Mouse (Mus musculus): ENCODE measurements around the gene Atp5l. TPM values are rescaled to one million over a fixed set of nuclear protein-coding genes. Genes with fewer than 3 reads are reported as not detected.

The Atp5l gene
- polyA plus RNA-seq, 1 experiment from 2014 or later: 555 TPM

DNA sequence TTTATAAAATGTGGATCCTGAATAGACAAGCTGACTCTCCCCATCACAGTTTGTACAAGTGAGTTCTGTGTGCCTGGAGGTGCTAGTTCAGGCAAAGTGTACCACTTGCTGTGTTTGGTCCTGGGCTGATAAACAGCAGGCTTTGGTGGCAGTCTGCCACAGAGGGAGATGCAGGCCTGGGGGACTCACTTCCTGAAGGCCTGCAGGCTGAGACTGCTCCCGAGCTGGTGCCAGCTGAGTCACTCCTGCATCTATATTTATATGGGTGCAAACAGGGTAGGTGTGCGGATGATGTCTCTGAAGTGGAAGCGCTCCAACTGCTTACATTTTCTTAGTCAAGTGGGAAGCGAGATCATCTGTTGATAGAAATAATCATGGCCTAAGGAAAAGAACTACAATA, 14.9 kb downstream of the Atp5l start:
- WGBS: 84% methylated on average over 4 of the region's 4 CpGs
- H3K4me3 ChIP-seq (ENCODE audit: low read depth, low read length): no peak overlapping the region
- no peak overlapping the region for H3K4me2 ChIP-seq (ENCODE audit: low read depth)
- no peaks in the 10 kb centered on the region for H3K27me3 ChIP-seq (ENCODE audit: control insufficient read depth, insufficient read depth, low read length)
- ATAC-seq (ENCODE audit: insufficient read depth, low FRiP score, low TSS enrichment): no peak
- H3K4me1 ChIP-seq (ENCODE audit: control insufficient read depth, insufficient read depth, low read length): no peaks in the 10 kb centered on the region
- H3K9ac ChIP-seq (ENCODE audit: low read length): no peak overlapping the region
- H3K27ac ChIP-seq (ENCODE audit: low read depth, low read length): no peak overlapping the region
- H3K36me3 ChIP-seq (ENCODE audit: control insufficient read depth, insufficient read depth, low read length): no peaks in the 10 kb centered on the region
- no peak for DNase-seq (ENCODE audit: low spot score)
- H3K9me3 ChIP-seq (ENCODE audit: control insufficient read depth, low read length): no peaks in the 10 kb centered on the region

DNA sequence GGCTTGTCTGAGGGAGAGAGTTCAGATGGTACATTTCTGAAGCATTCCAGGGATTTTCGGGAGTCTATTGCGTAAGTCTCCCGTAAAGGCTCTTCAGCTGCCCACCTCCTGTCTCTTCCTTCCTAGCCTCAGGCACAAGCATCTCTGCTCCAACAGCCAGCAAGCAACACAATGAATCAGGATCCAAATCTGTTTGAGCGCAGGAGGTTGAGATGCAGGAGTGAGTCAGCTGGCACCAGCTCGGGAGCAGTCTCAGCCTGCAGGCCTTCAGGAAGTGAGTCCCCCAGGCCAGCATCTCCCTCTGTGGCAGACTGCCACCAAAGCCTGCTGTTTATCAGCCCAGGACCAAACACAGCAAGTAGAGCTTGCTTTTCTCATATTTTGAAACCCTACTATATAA, 15.6 kb downstream of the Atp5l start:
- Histone ChIP-seq H3K27me3 (ENCODE audit: control insufficient read depth, insufficient read depth, low read length) (no peaks in the 10 kb centered on the region), H3K4me2 (ENCODE audit: low read depth) (no peak overlapping the region), H3K9me3 (ENCODE audit: control insufficient read depth, low read length) (no peaks in the 10 kb centered on the region), H3K9ac (ENCODE audit: low read length) (no peak overlapping the region), H3K27ac (ENCODE audit: low read depth, low read length) (no peak overlapping the region), H3K4me3 (ENCODE audit: low read depth, low read length) (no peak overlapping the region), H3K4me1 (ENCODE audit: control insufficient read depth, insufficient read depth, low read length) (no peaks in the 10 kb centered on the region), H3K36me3 (ENCODE audit: control insufficient read depth, insufficient read depth, low read length) (no peaks in the 10 kb centered on the region)
- 85% methylated on average over 5 of the region's 5 CpGs for WGBS
- ATAC-seq (ENCODE audit: insufficient read depth, low FRiP score, low TSS enrichment): no peak
- no peak for DNase-seq (ENCODE audit: low spot score)

DNA sequence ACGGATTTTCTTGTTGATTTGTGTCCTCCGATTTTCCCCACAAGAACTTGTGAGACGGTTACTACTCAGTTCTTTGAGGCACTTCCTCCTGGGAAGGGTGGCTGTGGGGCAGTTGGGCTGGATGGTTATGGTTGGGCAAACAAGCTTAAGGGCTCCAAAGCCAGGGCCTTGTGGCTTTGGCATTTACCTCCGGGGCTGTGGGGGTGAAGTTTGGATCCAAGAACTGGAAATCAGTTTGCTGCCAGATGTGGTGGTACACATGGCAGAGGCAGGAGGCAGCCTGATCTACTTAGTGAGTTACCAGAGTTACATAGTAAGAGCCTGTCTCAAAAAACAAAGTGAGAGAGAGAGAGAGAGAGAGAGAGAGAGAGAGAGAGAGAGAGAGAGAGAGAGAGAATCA, 16.7 kb downstream of the Atp5l start:
- Histone ChIP-seq H3K27ac (ENCODE audit: low read depth, low read length) (no peak overlapping the region), H3K9ac (ENCODE audit: low read length) (no peak overlapping the region), H3K4me3 (ENCODE audit: low read depth, low read length) (no peak overlapping the region), H3K36me3 (ENCODE audit: control insufficient read depth, insufficient read depth, low read length) (no peaks in the 10 kb centered on the region), H3K4me1 (ENCODE audit: control insufficient read depth, insufficient read depth, low read length) (no peaks in the 10 kb centered on the region), H3K4me2 (ENCODE audit: low read depth) (no peak overlapping the region), H3K9me3 (ENCODE audit: control insufficient read depth, low read length) (no peaks in the 10 kb centered on the region), H3K27me3 (ENCODE audit: control insufficient read depth, insufficient read depth, low read length) (no peaks in the 10 kb centered on the region)
- 82% methylated on average over 4 of the region's 4 CpGs for WGBS
- DNase-seq (ENCODE audit: low spot score) (no peak), ATAC-seq (ENCODE audit: insufficient read depth, low FRiP score, low TSS enrichment) (no peak)

DNA sequence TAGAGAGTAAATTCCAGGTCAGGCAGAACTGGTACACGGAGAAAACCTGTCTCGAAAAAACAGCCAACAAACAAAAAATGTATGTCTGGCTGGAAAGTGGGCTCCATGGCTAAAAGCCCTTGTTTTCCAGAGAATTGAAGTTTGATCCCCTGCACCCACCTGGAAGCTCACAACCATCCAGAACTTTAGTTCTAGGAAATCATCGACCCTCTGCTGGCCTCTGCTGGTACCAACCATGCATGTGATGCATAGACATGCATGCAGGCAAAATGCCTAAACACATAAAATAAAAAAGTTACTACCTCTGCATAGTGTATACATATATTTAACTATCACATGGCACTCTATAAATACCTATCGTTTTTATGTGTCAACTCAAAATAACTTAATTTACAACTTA, 20.1 kb downstream of the Atp5l start:
- Histone ChIP-seq H3K4me1 (ENCODE audit: control insufficient read depth, insufficient read depth, low read length) (no peaks in the 10 kb centered on the region), H3K27me3 (ENCODE audit: control insufficient read depth, insufficient read depth, low read length) (no peaks in the 10 kb centered on the region), H3K9ac (ENCODE audit: low read length) (no peak overlapping the region), H3K9me3 (ENCODE audit: control insufficient read depth, low read length) (no peaks in the 10 kb centered on the region), H3K4me2 (ENCODE audit: low read depth) (no peak overlapping the region), H3K36me3 (ENCODE audit: control insufficient read depth, insufficient read depth, low read length) (no peaks in the 10 kb centered on the region), H3K27ac (ENCODE audit: low read depth, low read length) (no peak overlapping the region), H3K4me3 (ENCODE audit: low read depth, low read length) (no peak overlapping the region)
- WGBS: 69% methylated on average over 4 of the region's 4 CpGs
- ATAC-seq (ENCODE audit: insufficient read depth, low FRiP score, low TSS enrichment): no peak
- no peak for DNase-seq (ENCODE audit: low spot score)

DNA sequence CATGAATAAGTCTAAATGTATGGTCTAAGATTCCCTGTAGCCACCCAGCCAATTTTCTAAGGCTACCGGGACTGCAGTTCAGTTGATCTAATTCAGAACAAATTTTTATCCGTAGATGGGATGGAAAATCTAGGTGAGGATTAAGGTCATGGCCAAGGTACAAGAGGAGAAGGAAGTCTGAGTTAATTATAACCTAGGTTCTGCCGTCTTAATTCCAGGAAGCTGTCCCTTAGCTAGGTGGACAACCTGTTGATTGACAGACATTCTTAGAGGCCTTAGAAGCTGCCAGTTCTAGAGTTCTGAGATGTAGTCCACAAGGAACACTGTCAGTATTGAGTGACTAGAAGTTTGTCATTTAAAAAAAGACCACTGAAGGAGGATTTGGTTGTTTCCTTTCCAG, 20.8 kb downstream of the Atp5l start:
- 87% methylated on average over 3 of the region's 3 CpGs for WGBS
- ATAC-seq (ENCODE audit: insufficient read depth, low FRiP score, low TSS enrichment): no peak
- no peaks in the 10 kb centered on the region for H3K36me3 ChIP-seq (ENCODE audit: control insufficient read depth, insufficient read depth, low read length)

DNA sequence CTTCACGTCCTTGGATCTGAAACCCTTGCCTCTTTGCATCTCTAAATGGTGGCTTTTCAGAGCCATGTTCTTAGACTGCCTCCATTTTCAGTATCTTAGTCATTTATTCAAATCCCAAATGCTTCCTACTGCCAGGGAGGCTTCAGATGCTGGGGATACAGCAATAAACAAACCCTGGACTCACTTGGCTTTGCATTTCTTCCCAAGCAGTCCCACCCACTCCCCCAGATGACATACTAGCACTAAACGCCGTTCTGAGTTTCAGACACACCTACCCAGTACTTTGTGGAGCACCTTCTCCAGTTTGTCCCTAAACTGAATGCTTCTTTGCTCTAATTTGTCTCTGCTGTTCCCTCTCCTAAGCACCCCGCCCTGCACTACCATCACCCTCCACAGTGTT, 23.5 kb downstream of the Atp5l start:
- Histone ChIP-seq H3K9ac (ENCODE audit: low read length) (no peak overlapping the region), H3K4me2 (ENCODE audit: low read depth) (no peak overlapping the region), H3K27me3 (ENCODE audit: control insufficient read depth, insufficient read depth, low read length) (no peaks in the 10 kb centered on the region), H3K27ac (ENCODE audit: low read depth, low read length) (no peak overlapping the region), H3K9me3 (ENCODE audit: control insufficient read depth, low read length) (no peaks in the 10 kb centered on the region), H3K4me1 (ENCODE audit: control insufficient read depth, insufficient read depth, low read length) (no peaks in the 10 kb centered on the region), H3K4me3 (ENCODE audit: low read depth, low read length) (no peak overlapping the region), H3K36me3 (ENCODE audit: control insufficient read depth, insufficient read depth, low read length) (no peaks in the 10 kb centered on the region)
- 66% methylated on average over 4 of the region's 4 CpGs for WGBS
- ATAC-seq (ENCODE audit: insufficient read depth, low FRiP score, low TSS enrichment) (no peak), DNase-seq (ENCODE audit: low spot score) (no peak)

More for the DNA sequence above, 20.8 kb downstream of the Atp5l start:
- Histone ChIP-seq H3K4me1 (ENCODE audit: control insufficient read depth, insufficient read depth, low read length) (no peaks in the 10 kb centered on the region), H3K27me3 (ENCODE audit: control insufficient read depth, insufficient read depth, low read length) (no peaks in the 10 kb centered on the region), H3K4me2 (ENCODE audit: low read depth) (no peak overlapping the region), H3K4me3 (ENCODE audit: low read depth, low read length) (no peak overlapping the region), H3K27ac (ENCODE audit: low read depth, low read length) (no peak overlapping the region), H3K9ac (ENCODE audit: low read length) (no peak overlapping the region), H3K9me3 (ENCODE audit: control insufficient read depth, low read length) (no peaks in the 10 kb centered on the region)
- no peak for DNase-seq (ENCODE audit: low spot score)

DNA sequence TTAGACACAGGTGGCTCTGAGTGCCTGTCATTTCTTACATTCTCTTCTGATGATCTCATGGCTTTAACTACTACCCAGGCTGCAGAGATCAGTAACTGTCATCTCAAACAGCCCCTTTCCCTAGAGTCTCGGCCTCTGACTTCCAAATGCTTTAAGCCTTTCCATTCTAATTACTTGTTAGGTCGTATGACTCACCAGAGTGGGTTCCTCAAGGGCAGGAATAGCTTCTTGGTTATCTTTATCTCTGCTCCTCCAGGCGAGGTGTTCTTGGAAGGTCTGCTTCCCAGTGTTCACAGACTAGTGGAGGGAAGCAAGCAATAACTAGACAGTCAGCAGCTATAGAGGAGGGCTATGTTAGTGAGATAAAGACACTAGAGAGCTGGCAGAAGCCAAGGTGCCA, 27.9 kb downstream of the Atp5l start:
- ATAC-seq (ENCODE audit: insufficient read depth, low FRiP score, low TSS enrichment) (no peak), DNase-seq (ENCODE audit: low spot score) (no peak)
- Histone ChIP-seq H3K27ac (ENCODE audit: low read depth, low read length) (no peak overlapping the region), H3K36me3 (ENCODE audit: control insufficient read depth, insufficient read depth, low read length) (no peaks in the 10 kb centered on the region), H3K4me1 (ENCODE audit: control insufficient read depth, insufficient read depth, low read length) (no peaks in the 10 kb centered on the region), H3K27me3 (ENCODE audit: control insufficient read depth, insufficient read depth, low read length) (no peaks in the 10 kb centered on the region), H3K4me3 (ENCODE audit: low read depth, low read length) (no peak overlapping the region), H3K9ac (ENCODE audit: low read length) (no peak overlapping the region), H3K9me3 (ENCODE audit: control insufficient read depth, low read length) (no peaks in the 10 kb centered on the region), H3K4me2 (ENCODE audit: low read depth) (no peak overlapping the region)
- WGBS: 69% methylated on average over 3 of the region's 3 CpGs

DNA sequence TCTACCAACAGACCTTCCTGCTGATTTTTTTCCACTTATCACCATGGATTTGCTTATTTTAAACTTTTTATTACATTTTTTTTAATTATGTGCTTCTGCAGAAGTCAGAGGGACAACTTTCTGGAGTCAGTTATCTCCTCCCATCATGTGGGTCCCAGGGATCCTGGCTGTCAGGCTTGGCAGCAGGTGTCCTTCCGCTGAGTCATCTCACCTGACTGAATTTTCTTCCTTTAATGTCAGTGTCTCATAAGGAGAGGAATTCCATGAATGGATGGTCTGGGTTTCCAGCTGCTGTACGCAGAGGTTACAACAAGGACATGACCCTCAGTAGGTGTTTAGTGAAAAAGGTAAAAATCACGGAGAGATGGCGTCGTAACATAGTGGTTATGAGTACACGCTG, 29.3 kb downstream of the Atp5l start:
- no peak overlapping the region for H3K4me3 ChIP-seq (ENCODE audit: low read depth, low read length)
- no peak overlapping the region for H3K27ac ChIP-seq (ENCODE audit: low read depth, low read length)
- no peaks in the 10 kb centered on the region for H3K4me1 ChIP-seq (ENCODE audit: control insufficient read depth, insufficient read depth, low read length)
- no peaks in the 10 kb centered on the region for H3K36me3 ChIP-seq (ENCODE audit: control insufficient read depth, insufficient read depth, low read length)
- H3K4me2 ChIP-seq (ENCODE audit: low read depth): no peak overlapping the region
- no peak overlapping the region for H3K9ac ChIP-seq (ENCODE audit: low read length)
- ATAC-seq (ENCODE audit: insufficient read depth, low FRiP score, low TSS enrichment) (no peak), DNase-seq (ENCODE audit: low spot score) (no peak)
- H3K27me3 ChIP-seq (ENCODE audit: control insufficient read depth, insufficient read depth, low read length): no peaks in the 10 kb centered on the region
- no peaks in the 10 kb centered on the region for H3K9me3 ChIP-seq (ENCODE audit: control insufficient read depth, low read length)
- 85% methylated on average over 6 of the region's 6 CpGs for WGBS

DNA sequence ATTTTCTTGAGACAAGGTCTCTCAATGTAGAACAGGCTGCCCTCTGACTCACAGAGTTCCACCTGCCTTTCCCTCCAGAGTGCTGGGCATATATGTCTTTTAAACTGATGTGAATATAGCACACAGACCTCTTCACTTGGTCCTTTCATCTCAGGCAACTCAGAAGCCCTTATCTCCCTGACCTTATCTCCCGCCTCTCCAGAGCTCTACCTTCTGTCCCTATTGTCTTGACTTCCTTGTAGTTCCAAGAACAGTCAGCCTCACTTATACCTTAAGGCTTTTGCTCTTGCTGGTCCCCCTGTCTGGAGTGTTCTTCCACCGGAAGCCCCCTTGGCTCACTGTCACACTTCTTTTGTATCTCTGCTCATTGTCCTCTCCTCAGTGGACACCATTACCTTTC, 30.4 kb downstream of the Atp5l start:
- no peaks in the 10 kb centered on the region for H3K4me1 ChIP-seq (ENCODE audit: control insufficient read depth, insufficient read depth, low read length)
- H3K27me3 ChIP-seq (ENCODE audit: control insufficient read depth, insufficient read depth, low read length): no peaks in the 10 kb centered on the region
- no peak overlapping the region for H3K27ac ChIP-seq (ENCODE audit: low read depth, low read length)
- H3K4me2 ChIP-seq (ENCODE audit: low read depth): no peak overlapping the region
- no peak overlapping the region for H3K4me3 ChIP-seq (ENCODE audit: low read depth, low read length)
- ATAC-seq (ENCODE audit: insufficient read depth, low FRiP score, low TSS enrichment) (no peak), DNase-seq (ENCODE audit: low spot score) (no peak)
- no peak overlapping the region for H3K9ac ChIP-seq (ENCODE audit: low read length)
- WGBS: 76% methylated on average over 2 of the region's 2 CpGs
- no peaks in the 10 kb centered on the region for H3K9me3 ChIP-seq (ENCODE audit: control insufficient read depth, low read length)
- no peaks in the 10 kb centered on the region for H3K36me3 ChIP-seq (ENCODE audit: control insufficient read depth, insufficient read depth, low read length)

Data from neural tube, embryonic 11.5 days (tissue).